Mouse (Mus musculus) midbrain, embryonic 12.5 days (tissue): ENCODE data around the gene Sdhb. TPM values are rescaled to one million over a fixed set of nuclear protein-coding genes. Genes with fewer than 3 reads are reported as not detected.

Experiments used
- ATAC-seq: fragments of 200-750 bp; cut with Nextera tagmentation; 2 replicates; pipeline ENCODE4 v1.8.0; 2017; ENCODE audit warnings: low read depth, moderate TSS enrichment, moderate library complexity; ENCODE audit not compliant: low FRiP score
- H3K27ac ChIP-seq: fragments of 300-500 bp; sonication (generic); replicated peaks from 2 replicates; pipeline ENCODE4 v1.5.1; 2016; ENCODE audit warnings: mild to moderate bottlenecking
- H3K27me3 ChIP-seq: fragments of 300-500 bp; sonication (generic); 2 replicates; pipeline ENCODE4 v1.6.1; 2016; ENCODE audit warnings: mild to moderate bottlenecking
- H3K36me3 ChIP-seq: fragments of 300-500 bp; sonication (generic); 2 replicates; pipeline ENCODE4 v1.6.1; 2016
- H3K4me1 ChIP-seq: fragments of 300-500 bp; sonication (generic); 2 replicates; pipeline ENCODE4 v1.6.1; 2016
- H3K4me2 ChIP-seq: fragments of 300-500 bp; sonication (generic); replicated peaks from 2 replicates; pipeline ENCODE4 v1.6.1; 2016; ENCODE audit warnings: mild to moderate bottlenecking, moderate library complexity
- H3K4me3 ChIP-seq: fragments of 300-500 bp; sonication (generic); 2 replicates; pipeline ENCODE4 v1.5.1; 2016; ENCODE audit warnings: mild to moderate bottlenecking
- H3K9ac ChIP-seq: fragments of 300-500 bp; sonication (generic); replicated peaks from 2 replicates; pipeline ENCODE4 v1.6.1; 2016; ENCODE audit warnings: mild to moderate bottlenecking, moderate library complexity
- H3K9me3 ChIP-seq: fragments of 300-500 bp; sonication (generic); 2 replicates; pipeline ENCODE4 v1.6.1; 2016; ENCODE audit warnings: mild to moderate bottlenecking
- WGBS: fragments of 180-500 bp; shearing (Covaris S2); methylation state at CpG from one replicate; pipeline ENCODE4 v1.1.7; 2016; 5-methylcytosine and 5-hydroxymethylcytosine counted together
- polyA plus RNA-seq: library from polyadenylated mRNA; unstranded; fragments of >200 nt; fragmentation: Nextera tagmentation; extraction: Ambion mirVana; gene quantifications from 2 replicates; pipeline ENCODE4 v1.2.1, GENCODE M21; 2016

Gene Sdhb
- polyA plus RNA-seq, 1 experiment from 2014 or later = 399 TPM

DNA sequence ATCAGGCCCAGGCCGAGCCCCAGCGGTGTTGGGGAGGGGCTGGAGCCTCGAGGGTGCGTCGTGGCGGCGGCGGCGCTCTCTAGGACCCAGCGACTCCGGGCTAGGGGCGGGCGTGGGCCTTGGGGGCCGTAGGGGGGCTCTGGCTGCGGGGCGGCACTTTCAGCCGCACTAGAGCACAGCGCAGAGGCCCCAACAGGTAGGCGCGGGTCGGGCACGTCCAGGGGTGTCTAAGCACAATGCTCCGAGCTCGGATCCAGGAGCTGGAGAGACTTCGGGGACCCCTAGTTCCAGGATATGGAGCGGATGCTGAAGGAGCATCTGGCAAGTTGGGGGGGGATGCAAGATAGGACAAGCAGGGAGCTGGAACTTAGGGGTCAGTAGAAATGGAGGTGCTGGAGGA, 49.5 kb downstream of the Sdhb start:
- Histone ChIP-seq H3K27ac (peak overlapping the region; percentile 81), H3K9ac (peak overlapping the region; percentile 90), H3K4me3 (peak overlapping the region; percentile 69), H3K4me2 (peak overlapping the region; percentile 80), H3K4me1 (peaks cover 26% of the 10 kb centered on the region), H3K9me3 (no peaks in the 10 kb centered on the region), H3K36me3 (peaks cover 52% of the 10 kb centered on the region), H3K27me3 (no peaks in the 10 kb centered on the region)
- ATAC-seq = peak; percentile 82
- 0% methylated on average over 26 of the region's 26 CpGs for WGBS

DNA sequence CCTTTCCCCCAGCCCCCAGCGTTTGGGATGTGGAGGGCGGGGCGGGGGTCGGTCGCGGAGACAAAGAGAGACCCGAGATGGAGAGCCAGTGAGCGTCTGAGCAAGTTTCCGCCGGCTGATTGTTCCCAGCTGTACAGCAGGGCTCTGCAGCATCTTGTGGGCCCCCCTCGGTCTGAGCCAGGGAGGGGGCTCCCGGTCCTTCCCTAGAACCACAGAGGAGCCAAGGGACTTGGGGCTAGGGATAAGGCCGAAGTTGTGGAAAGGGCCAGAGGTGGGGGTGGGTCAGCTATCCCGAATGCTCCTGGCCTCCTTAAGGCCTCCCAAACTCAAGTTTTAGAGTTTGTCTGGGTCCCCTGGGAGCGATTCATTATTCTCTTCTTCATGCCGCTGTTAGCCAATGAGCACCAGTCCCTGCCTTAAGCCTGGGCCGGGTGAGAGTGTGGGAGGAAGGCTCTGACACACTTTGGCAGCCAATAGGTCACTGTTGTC, 50.0 kb downstream of the Sdhb start:
- Histone ChIP-seq H3K27ac (peak overlapping the region; percentile 81), H3K4me1 (peaks cover 26% of the 10 kb centered on the region), H3K27me3 (no peaks in the 10 kb centered on the region), H3K9me3 (no peaks in the 10 kb centered on the region), H3K9ac (peak overlapping the region; percentile 90), H3K4me2 (peak overlapping the region; percentile 80), H3K36me3 (peaks cover 52% of the 10 kb centered on the region), H3K4me3 (peak overlapping the region; percentile 69)
- peak; percentile 67 for ATAC-seq
- under 1% methylated on average over 17 of the region's 17 CpGs for WGBS

DNA sequence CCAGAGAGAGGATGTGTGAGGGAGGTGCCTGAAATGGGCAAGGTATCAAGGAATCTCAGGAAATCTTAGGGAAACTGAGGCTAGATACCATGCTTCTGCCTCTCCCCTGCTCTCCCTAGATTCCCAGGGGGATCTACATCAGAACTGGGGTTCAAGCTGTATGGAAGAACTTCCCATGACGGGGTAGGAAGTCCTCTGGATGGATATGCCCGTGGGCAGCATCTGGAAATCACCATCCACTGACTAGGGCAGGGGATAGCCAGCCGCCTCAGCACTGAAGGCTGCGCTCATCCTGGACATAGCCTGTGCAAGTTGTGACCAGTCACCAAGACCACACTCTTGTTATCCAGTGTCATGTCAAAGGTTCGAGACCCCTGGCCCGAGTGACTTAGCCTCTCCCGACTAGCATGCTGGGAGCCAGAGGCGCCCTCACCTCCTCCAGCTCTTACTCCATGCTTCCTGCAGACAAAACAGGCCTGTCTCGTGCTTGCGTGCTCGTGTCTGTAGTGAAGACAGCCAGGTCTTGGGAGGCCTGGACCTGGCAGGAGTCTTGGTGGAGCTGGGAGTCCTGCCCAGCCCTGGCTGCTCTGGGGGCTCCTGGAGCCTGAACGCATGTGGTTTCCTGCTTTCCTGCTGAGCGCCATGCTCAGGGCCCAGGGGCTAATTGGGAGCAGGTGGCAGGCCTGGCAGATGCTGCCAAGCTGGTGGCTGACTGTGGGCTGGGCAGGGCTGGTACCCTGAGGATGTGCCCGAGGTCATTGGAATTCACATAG, 50.7 kb downstream of the Sdhb start:
- Histone ChIP-seq H3K27ac (peak overlapping the region; percentile 81), H3K4me1 (peaks cover 26% of the 10 kb centered on the region), H3K36me3 (peaks cover 52% of the 10 kb centered on the region), H3K9ac (peak overlapping the region; percentile 90), H3K27me3 (no peaks in the 10 kb centered on the region), H3K4me3 (peak overlapping the region; percentile 69), H3K9me3 (no peaks in the 10 kb centered on the region), H3K4me2 (peak overlapping the region; percentile 80)
- no peak for ATAC-seq
- WGBS = 41% methylated on average over 14 of the region's 14 CpGs

DNA sequence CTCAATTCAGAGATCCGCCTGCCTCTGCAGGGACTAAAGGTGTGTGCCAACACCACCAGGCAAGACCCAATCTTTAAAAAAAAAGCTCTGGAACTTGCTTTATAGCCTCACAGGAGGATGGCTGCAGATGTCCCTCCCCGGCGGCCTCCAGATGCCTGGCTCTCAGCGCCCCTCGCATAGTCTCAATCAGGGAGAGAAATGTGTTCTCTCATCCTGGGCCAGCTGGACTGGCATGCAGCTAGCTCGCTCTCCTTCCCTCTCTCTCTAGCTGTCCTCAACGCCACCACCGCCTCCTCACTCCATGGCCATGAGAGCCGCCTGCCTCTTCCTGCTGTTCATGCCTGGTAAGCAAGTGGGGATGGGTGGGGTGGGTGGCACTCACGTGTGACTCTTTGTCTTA, 51.6 kb downstream of the Sdhb start:
- WGBS = 84% methylated on average over 10 of the region's 10 CpGs
- H3K27ac ChIP-seq = peak overlapping the region; percentile 81
- H3K9me3 ChIP-seq = no peaks in the 10 kb centered on the region
- H3K4me1 ChIP-seq = peaks cover 26% of the 10 kb centered on the region
- no peak for ATAC-seq
- H3K4me2 ChIP-seq = peak overlapping the region; percentile 80
- H3K27me3 ChIP-seq = no peaks in the 10 kb centered on the region
- peak overlapping the region; percentile 69; the same call in 1 of the 2 replicates for H3K4me3 ChIP-seq
- H3K9ac ChIP-seq = peak overlapping the region; percentile 90; the same call in 1 of the 2 replicates
- peaks cover 52% of the 10 kb centered on the region for H3K36me3 ChIP-seq

DNA sequence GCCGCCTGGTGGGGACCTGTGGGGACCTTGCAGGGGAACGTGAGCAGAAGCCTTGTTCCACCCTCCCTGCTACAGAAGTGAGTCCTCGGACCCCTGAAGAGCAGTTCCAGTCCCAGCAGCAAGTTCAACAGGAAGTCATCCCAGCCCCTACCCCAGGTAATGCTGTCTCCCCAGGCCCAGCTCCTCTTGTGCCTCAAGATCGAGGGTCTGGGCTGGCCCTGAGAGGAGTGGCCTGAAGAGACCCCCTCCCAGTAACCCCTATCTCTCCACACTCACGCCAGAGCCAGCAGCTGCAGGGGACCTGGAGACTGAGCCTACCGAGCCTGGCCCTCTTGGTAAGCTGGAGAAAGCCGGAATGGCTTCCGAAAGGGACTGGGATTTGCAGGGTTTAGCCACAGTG, 53.1 kb downstream of the Sdhb start:
- Histone ChIP-seq H3K4me2 (no peak overlapping the region), H3K4me1 (peaks cover 28% of the 10 kb centered on the region), H3K36me3 (peaks cover 61% of the 10 kb centered on the region), H3K27ac (no peak overlapping the region), H3K9ac (no peak overlapping the region), H3K27me3 (no peaks in the 10 kb centered on the region), H3K9me3 (no peaks in the 10 kb centered on the region), H3K4me3 (no peak overlapping the region)
- WGBS = 68% methylated on average over 8 of the region's 8 CpGs
- ATAC-seq = no peak

DNA sequence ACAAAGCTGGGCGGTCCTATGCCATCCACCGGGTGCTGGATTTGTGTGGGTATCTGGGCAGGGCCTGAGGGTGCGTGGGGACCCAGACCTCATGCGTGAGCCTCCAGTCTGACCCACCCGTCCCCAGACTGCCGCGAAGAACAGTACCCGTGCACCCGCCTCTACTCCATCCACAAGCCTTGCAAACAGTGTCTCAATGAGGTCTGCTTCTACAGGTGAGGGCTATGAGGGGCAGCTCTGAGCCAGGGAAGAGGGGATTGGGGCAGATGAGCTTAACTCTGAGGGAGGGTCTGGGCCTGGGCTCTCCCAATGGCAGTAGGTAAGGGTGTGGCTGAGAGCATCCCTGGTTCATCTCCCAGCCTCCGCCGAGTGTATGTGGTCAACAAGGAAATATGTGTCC, 53.9 kb downstream of the Sdhb start:
- no peak overlapping the region for H3K4me2 ChIP-seq
- H3K9ac ChIP-seq = no peak overlapping the region
- H3K4me1 ChIP-seq = peaks cover 34% of the 10 kb centered on the region
- no peak overlapping the region for H3K27ac ChIP-seq
- no peaks in the 10 kb centered on the region for H3K9me3 ChIP-seq
- no peaks in the 10 kb centered on the region for H3K27me3 ChIP-seq
- 92% methylated on average over 11 of the region's 11 CpGs for WGBS
- ATAC-seq = no peak
- no peak overlapping the region for H3K4me3 ChIP-seq
- H3K36me3 ChIP-seq = peaks cover 61% of the 10 kb centered on the region

DNA sequence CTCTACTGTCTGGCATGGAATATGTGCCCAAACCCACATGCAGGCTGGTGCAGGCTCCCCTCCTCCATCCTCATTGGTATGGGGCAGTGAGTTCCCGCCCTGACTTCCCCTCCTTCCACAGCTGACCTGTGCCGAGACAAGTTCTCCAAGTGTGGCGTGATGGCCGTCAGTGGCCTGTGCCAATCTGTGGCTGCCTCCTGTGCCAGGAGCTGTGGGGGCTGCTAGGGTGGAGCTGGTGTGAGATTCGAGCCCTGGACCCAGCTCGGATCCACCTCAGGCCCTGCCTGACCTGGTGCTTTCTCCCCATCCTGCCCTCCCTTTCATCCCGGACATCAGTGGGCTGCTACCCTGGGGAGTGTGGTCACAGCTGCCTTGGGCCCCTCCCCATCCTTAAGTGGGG, 54.4 kb downstream of the Sdhb start:
- no peaks in the 10 kb centered on the region for H3K9me3 ChIP-seq
- H3K27me3 ChIP-seq = no peaks in the 10 kb centered on the region
- H3K27ac ChIP-seq = peak overlapping the region; percentile 10; the same call in 1 of the 2 replicates
- no peak overlapping the region; the same call in 1 of the 2 replicates for H3K9ac ChIP-seq
- no peak overlapping the region for H3K4me2 ChIP-seq
- WGBS = 86% methylated on average over 7 of the region's 7 CpGs
- H3K36me3 ChIP-seq = peaks cover 64% of the 10 kb centered on the region
- no peak for ATAC-seq
- no peak overlapping the region for H3K4me3 ChIP-seq
- peaks cover 34% of the 10 kb centered on the region for H3K4me1 ChIP-seq

DNA sequence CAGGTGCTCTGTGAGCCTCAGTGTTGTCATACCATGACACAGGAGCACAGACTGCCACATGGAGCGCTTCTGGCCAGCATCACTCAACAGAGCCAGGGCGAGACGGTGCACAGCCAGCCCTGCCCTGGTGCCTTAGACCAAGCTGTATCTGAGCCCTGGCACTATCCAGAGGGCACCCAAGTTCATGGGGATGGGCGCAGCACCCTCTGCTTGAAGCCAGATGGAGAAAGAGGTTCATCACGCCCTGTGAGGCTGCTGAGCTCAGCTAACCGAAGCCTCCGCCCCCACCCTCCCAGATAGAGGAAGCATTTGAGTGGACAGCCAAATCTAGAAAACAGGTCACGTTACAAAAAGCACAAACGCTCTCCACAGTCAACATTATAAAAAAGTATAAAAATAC, 55.3 kb downstream of the Sdhb start:
- Histone ChIP-seq H3K27ac (no peak overlapping the region), H3K4me3 (no peak overlapping the region), H3K4me1 (peaks cover 40% of the 10 kb centered on the region), H3K9me3 (no peaks in the 10 kb centered on the region), H3K9ac (no peak overlapping the region), H3K36me3 (peaks cover 64% of the 10 kb centered on the region), H3K27me3 (no peaks in the 10 kb centered on the region), H3K4me2 (no peak overlapping the region)
- WGBS = 87% methylated on average over 9 of the region's 9 CpGs
- no peak for ATAC-seq

DNA sequence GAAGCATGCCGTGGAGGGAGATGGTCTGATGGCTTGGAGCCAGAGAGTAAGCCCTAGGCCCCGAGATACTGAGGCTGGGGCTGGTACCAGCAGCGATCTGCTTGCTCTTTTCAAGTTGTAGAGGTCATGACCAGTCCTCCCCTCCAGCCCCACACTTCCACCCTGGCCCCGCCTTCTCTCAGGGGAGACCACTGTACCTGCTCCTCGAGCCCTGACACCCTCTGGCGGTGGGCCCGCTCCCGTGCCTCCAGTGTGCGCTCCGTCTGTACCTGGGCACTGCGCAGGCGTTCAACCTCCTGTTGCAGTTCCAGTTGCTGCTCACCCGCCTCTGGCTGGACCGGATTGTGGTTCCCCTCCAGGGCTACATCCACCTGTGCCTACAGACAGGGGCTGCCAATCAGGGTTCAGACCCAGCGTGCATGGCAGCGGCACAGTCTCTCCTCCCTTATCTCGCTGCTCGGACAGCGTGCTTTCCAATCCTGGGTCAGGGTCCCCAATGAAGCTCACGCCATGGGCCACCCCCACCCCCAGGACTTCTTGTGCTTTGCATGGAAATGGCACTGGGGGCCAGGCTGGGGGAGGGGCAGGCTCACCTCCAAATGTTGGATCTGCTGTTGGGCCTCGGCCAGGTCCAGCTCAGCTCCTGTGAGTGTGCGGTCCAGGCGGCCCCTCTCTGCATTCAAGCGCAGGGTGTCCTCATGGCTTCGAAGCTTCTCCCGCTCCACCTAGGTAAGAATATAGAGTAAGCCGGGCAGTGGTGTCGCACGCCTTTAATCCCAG, 56.8 kb downstream of the Sdhb start:
- Histone ChIP-seq H3K36me3 (peaks cover 61% of the 10 kb centered on the region), H3K4me3 (no peak overlapping the region), H3K4me1 (peaks cover 35% of the 10 kb centered on the region), H3K4me2 (no peak overlapping the region), H3K9ac (no peak overlapping the region), H3K27ac (peak overlapping the region; percentile 49; the same call in 1 of the 2 replicates), H3K27me3 (no peaks in the 10 kb centered on the region), H3K9me3 (no peaks in the 10 kb centered on the region)
- no peak for ATAC-seq
- WGBS = 89% methylated on average over 29 of the region's 29 CpGs

DNA sequence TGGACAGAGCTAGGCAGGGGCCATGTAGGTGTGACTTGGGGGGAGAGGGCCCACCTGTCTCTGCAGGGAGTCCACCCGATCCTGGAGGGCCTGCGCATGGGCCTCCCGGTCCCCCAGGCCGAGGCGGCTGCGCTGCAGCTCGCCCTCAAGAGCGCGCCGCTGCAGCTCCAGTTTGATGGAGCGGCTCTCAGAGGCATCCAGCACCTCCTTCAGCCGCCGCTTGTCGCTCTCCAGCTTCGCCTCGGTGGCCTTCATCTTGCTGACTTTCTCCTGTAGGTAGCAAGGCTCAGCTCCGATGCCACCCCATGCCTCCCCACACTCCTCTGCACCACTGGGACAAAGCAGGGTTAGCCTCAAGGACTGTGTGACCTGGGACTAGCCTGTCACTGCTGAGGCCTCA, 59.2 kb downstream of the Sdhb start:
- Histone ChIP-seq H3K9me3 (no peaks in the 10 kb centered on the region), H3K4me2 (no peak overlapping the region), H3K27ac (peak overlapping the region; percentile 92), H3K27me3 (no peaks in the 10 kb centered on the region), H3K4me1 (peaks cover 33% of the 10 kb centered on the region), H3K36me3 (peaks cover 60% of the 10 kb centered on the region), H3K9ac (peak overlapping the region; percentile 46; the same call in 1 of the 2 replicates), H3K4me3 (no peak overlapping the region)
- ATAC-seq = no peak
- WGBS = 94% methylated on average over 17 of the region's 17 CpGs

DNA sequence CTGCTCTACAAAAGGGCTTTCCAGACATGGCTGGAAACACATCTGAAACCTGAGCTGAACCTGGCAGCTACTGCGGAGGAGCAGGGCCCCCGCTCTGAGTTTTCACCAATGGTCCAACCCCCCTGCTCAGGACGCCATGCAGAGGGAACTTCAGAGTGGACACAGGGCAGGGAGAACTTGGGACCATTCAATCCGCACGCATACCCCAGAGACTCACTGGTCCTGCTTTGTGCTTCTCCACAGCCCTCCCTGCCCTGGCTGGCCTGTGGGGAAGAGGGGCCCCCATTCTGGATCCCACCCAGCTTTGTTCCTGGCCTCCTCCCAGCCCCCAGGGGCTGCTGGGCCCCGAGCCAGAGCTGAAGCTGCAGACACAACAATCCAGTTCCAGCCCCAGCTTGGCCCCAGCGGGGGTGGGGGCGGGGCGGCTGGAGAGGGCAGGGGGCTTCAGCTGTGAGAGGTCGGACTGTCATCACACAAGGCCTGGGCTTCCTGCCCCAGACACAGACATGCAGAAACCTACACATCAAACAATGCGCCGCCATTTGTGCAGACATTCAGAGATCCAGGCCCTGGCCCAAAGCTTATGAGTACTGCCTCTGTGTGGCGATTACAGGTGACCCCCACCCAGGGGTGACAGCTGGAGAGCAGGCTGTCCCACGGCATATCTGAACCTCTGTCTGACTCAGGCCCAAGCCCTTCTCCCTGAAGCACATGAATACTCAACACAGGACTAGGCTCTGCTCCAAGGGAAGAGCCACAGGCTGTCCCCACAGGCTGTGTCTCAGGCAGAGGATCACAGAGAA, 60.0 kb downstream of the Sdhb start:
- H3K36me3 ChIP-seq = peaks cover 60% of the 10 kb centered on the region
- H3K9ac ChIP-seq = peak overlapping the region; percentile 46; the same call in 1 of the 2 replicates
- no peaks in the 10 kb centered on the region for H3K9me3 ChIP-seq
- no peaks in the 10 kb centered on the region for H3K27me3 ChIP-seq
- peak overlapping the region; percentile 92 for H3K27ac ChIP-seq
- H3K4me2 ChIP-seq = peak overlapping the region; percentile 13
- no peak overlapping the region for H3K4me3 ChIP-seq
- peaks cover 33% of the 10 kb centered on the region for H3K4me1 ChIP-seq
- ATAC-seq = peak; percentile 65
- 16% methylated on average over 14 of the region's 14 CpGs for WGBS
